Mouse (Mus musculus) limb, embryonic 10.5 days (tissue): ENCODE results near the gene Glod5. TPM values are rescaled to one million over a fixed set of nuclear protein-coding genes. Genes with fewer than 3 reads are reported as not detected.

ENCODE experiments used
- DNase-seq: peaks from one replicate; pipeline ENCODE4 v3.0.0-alpha.2; 2017; ENCODE audit warnings: low spot score
- H3K27ac ChIP-seq: fragments of 300-500 bp; sonication (generic); 2 replicates; pipeline ENCODE4 v1.5.1; 2016; ENCODE audit warnings: mild to moderate bottlenecking
- H3K27me3 ChIP-seq: fragments of 300-500 bp; sonication (generic); 2 replicates; pipeline ENCODE4 v1.6.1; 2016; ENCODE audit warnings: low read depth, mild to moderate bottlenecking; ENCODE audit not compliant: poor library complexity, severe bottlenecking
- H3K36me3 ChIP-seq: fragments of 300-500 bp; sonication (generic); 2 replicates; pipeline ENCODE4 v1.6.1; 2016; ENCODE audit warnings: mild to moderate bottlenecking, moderate library complexity
- H3K4me1 ChIP-seq: fragments of 300-500 bp; sonication (generic); 2 replicates; pipeline ENCODE4 v1.6.1; 2016
- H3K4me3 ChIP-seq: fragments of 300-500 bp; sonication (generic); 2 replicates; pipeline ENCODE4 v1.5.1; 2016; ENCODE audit warnings: mild to moderate bottlenecking, moderate library complexity
- H3K9me3 ChIP-seq: fragments of 300-500 bp; sonication (generic); replicated peaks from 2 replicates; pipeline ENCODE4 v1.6.1; 2016; ENCODE audit warnings: mild to moderate bottlenecking
- WGBS: fragments of 180-500 bp; shearing (Covaris S2); methylation state at CpG from one replicate; pipeline ENCODE4 v1.1.7; 2016; 5-methylcytosine and 5-hydroxymethylcytosine counted together
- polyA plus RNA-seq: library from polyadenylated mRNA; unstranded; fragments of >200 nt; fragmentation: Nextera tagmentation; extraction: Ambion mirVana; gene quantifications from 2 replicates; pipeline ENCODE4 v1.2.1, GENCODE M21; 2016

The Glod5 gene
- polyA plus RNA-seq, 1 experiment from 2014 or later, result not detected

GRCm38 (mm10) chrX:7958868-7959267 lies 59.4 kb downstream of the Glod5 start:
- no peak overlapping the region for H3K4me3 ChIP-seq
- no peaks in the 10 kb centered on the region for H3K4me1 ChIP-seq
- no peak for DNase-seq
- no peaks in the 10 kb centered on the region for H3K27me3 ChIP-seq
- no peaks in the 10 kb centered on the region for H3K36me3 ChIP-seq
- 92% methylated on average over 9 of the region's 9 CpGs for WGBS
- no peaks in the 10 kb centered on the region for H3K9me3 ChIP-seq
- no peak overlapping the region for H3K27ac ChIP-seq

Other genes with a start within 250 kb of the Glod5 start
- gene Gripap1, start 228.7 kb downstream of the Glod5 start, polyA plus RNA-seq, result 29.5 and 36.3 TPM in 2 replicates
- 0.85 and 1.2 TPM in 2 replicates for gene Kcnd1, start 196.2 kb downstream of the Glod5 start, polyA plus RNA-seq
- 41.4 and 47.5 TPM in 2 replicates for gene Otud5, start 177.1 kb downstream of the Glod5 start, polyA plus RNA-seq
- gene Pim2, start 140.2 kb downstream of the Glod5 start, polyA plus RNA-seq, result 6.2 TPM in 2 replicates
- 23.3 and 24.0 TPM in 2 replicates for gene Slc35a2, start 134.5 kb downstream of the Glod5 start, polyA plus RNA-seq
- 131 and 140 TPM in 2 replicates for gene Pqbp1, start 119.2 kb downstream of the Glod5 start, polyA plus RNA-seq
- 167 and 187 TPM in 2 replicates for gene Timm17b, start 119.1 kb downstream of the Glod5 start, polyA plus RNA-seq
- gene Gm10491, start 110.7 kb downstream of the Glod5 start, polyA plus RNA-seq, result not detected in 2 replicates
- not detected in 2 replicates for gene Gm10490, start 109.0 kb downstream of the Glod5 start, polyA plus RNA-seq
- gene Pcsk1n, start 98.7 kb downstream of the Glod5 start, polyA plus RNA-seq, result 0.06 and 0.13 TPM in 2 replicates
- not detected in 2 replicates for gene Eras, start 89.9 kb downstream of the Glod5 start, polyA plus RNA-seq
- gene Hdac6, start 70.6 kb downstream of the Glod5 start, polyA plus RNA-seq, result 39.6 and 52.8 TPM in 2 replicates
- 4.1 and 6.3 TPM in 2 replicates for gene Gata1, start 40.4 kb downstream of the Glod5 start, polyA plus RNA-seq
- 106 and 111 TPM in 2 replicates for gene Suv39h1, start 56.3 kb upstream of the Glod5 start, polyA plus RNA-seq
- 0.14 and 0.18 TPM in 2 replicates for gene Was, start 72.0 kb upstream of the Glod5 start, polyA plus RNA-seq
- 13.9 and 18.7 TPM in 2 replicates for gene Wdr13, start 114.4 kb upstream of the Glod5 start, polyA plus RNA-seq
- 505 and 510 TPM in 2 replicates for gene Rbm3, start 127.4 kb upstream of the Glod5 start, polyA plus RNA-seq
- gene Tbc1d25, start 157.7 kb upstream of the Glod5 start, polyA plus RNA-seq, result 12.5 and 12.7 TPM in 2 replicates
- 23.5 and 25.7 TPM in 2 replicates for gene Ebp, start 175.0 kb upstream of the Glod5 start, polyA plus RNA-seq
- gene Porcn, start 188.0 kb upstream of the Glod5 start, polyA plus RNA-seq, result 8.9 and 12.5 TPM in 2 replicates
- gene Ftsj1, start 233.9 kb upstream of the Glod5 start, polyA plus RNA-seq, result 56.9 and 59.6 TPM in 2 replicates